Mouse (Mus musculus) megakaryocyte-erythroid progenitor cell, adult 5-6 weeks (primary cell): Measurements from ENCODE around the gene Sftpa1. TPM values are rescaled to one million over a fixed set of nuclear protein-coding genes. Genes with fewer than 3 reads are reported as not detected.

Source experiments
- ATAC-seq: replicated peaks from 2 replicates; pipeline ENCODE4 v1.8.0; 2016; ENCODE audit warnings: mild to moderate bottlenecking, inconsistent platforms; ENCODE audit not compliant: severe bottlenecking, poor library complexity, low FRiP score, low TSS enrichment
- total RNA-seq, 2 experiments: library from RNA; stranded (forward) in 1 of 2; stranded (reverse) in 1 of 2; fragments of 200-1000, 215-1000 nt in 1 of 2; fragments of >200 nt in 1 of 2; fragmentation: Nextera tagmentation in 1 of 2; gene quantifications; 2 replicates each; pipeline ENCODE4 v1.2.3; 2014 to 2017

The Sftpa1 gene
- total RNA-seq, 2 experiments from 2014 or later, result not detected

DNA sequence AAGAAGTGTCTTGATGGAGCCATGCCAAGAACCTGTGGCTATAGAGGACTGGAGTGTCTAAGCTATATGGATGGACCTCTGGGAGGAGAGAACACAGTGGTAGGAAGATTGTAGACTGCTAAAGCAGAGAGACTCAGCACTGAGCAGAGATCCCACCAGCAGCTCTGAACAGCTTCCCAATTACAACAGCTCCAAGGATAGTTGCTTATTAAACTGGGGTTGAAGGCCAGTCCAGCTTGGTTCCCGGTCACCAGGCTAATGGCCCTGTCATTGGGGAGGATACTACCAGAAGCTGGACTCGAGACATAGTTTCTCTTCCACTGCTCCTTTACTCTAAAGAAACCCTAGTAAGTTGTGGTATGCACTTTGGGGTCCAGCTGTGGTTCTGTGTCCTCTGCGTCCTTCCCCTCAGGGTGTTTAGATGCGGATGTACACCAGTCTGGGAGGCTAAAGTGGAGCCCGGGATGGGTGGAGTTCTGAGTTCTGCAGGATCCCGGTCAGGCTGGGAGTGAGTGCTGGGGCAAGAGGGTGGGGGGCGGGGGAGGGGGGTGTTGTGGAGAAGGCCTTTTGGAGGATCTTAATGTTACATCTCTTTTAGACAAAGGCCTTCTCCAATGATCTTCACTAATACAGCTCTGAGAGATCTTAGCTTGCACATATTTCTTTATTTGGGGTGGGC is 19.8 kb downstream of the Sftpa1 start, which contains the start of gene Mbl1:
Gene Mbl1, plus strand, starts transcription at position 239 of the 679 bp plus-strand sequence.
- ATAC-seq, result no peak

GRCm38 (mm10) chr14:41160076-41160475 is 28.5 kb downstream of the Sftpa1 start:
- no peak for ATAC-seq

- no peak for ATAC-seq
These were observed 29.2 kb downstream of the Sftpa1 start for GRCm38 (mm10) chr14:41160743-41161142.

- ATAC-seq, result peak; percentile 61; the same call in 1 of the 2 replicates
These were observed 31.1 kb downstream of the Sftpa1 start for GRCm38 (mm10) chr14:41162663-41163062.

DNA sequence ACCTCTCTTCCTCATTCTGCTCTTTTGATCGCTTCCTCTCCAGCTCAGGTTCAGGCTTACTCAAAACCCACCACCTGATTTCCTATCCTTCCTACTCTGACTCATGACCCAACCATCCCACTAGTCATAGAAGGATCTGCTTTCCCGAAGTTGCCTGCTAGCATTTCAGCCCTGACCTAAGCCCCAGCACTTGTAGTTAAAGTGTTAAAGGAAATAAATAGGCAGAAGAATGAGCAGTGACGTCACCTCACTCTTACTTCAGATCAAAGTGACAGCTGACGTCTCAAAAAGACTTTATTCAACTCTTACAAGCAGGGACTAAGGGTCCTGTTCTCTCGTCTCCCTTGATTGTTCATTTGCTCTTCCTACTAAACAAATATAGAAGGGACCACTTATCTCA is 35.7 kb downstream of the Sftpa1 start:
- ATAC-seq, result no peak

GRCm38 (mm10) chr14:41168567-41168966 is 37.0 kb downstream of the Sftpa1 start:
- no peak for ATAC-seq

DNA sequence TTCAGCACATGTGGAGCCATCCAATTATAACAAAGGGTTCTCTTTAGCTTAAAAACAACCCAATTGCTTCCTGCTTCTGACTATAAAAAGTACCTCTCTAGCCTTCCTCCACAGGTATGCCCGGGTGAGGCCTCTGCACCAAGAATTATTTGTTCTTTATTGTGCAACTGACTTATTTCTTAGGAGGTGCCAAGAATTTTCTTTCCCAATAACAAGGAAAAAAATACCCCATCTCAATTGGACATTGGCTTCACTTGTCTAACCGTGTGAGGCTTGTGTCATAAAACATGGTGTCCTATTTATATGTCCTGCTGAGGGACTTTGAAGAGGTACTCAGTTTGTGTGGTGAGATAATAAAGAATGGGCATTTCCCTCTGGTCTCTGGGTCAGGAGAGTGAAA is 38.9 kb downstream of the Sftpa1 start:
- no peak for ATAC-seq

DNA sequence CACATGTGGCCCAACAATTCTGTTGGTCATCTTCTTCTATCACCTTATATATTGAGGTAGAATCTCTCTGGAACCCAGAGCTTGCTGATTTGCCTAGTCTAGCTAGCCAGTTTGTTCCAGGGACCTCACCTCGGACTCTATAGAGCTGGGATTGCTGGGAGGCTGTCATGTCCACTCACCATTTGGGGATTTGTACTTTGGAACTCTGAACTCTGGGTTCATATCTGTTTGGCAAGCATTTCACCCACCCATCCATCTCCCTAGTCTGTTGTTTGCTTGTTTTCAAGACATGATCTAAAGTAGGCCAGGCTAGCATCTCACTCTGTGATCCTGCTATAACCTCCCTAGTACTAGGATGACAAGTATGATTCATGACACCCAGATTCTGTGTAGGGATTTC is 43.2 kb downstream of the Sftpa1 start:
- ATAC-seq, result no peak

DNA sequence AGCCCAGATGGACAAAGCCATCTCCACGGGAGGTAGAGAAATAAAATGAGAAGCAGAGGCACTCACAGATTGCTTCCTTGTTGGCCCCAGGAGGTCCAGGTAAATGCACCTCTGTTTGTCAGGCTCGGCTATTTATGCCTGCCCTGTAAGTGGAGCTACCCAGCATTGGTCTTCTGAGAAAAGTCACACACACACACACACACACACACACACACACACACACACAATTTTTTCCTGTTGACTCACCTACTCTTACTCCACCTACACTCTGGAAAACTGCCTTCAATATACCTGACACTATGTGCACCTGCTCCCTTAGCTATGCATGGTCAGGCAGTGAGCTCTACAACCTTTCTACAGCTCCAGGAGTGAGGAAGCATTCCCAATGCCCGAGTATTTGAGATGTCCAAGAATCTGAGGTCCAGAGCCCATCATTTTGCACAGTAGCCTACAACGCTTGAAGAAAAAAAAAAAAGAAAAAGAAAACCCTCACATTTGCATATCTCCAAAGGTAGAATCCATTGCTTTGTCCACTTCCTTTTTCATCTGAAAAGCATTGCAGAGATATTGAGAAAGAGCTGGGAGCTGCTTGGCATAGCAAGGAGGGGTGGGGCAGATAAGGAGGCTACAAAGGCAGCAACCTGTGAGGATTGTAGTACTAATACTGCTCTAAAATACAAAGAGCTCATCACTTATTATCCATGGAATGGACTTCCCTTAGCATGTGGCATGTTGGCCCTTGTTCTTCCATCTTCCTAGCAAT is 53.7 kb downstream of the Sftpa1 start, which contains the start of gene Sftpd:
Gene Sftpd, minus strand, starts transcription at position 91 of the 763 bp plus-strand sequence.
- ATAC-seq, result no peak

Other genes starting within 250 kb of the Sftpa1 start
- not detected in 2 replicates for gene Sh2d4b, start 238.5 kb upstream of the Sftpa1 start, total RNA-seq (2014; fragmentation: Nextera tagmentation)
- gene Sh2d4b, start 238.5 kb upstream of the Sftpa1 start, total RNA-seq (2017), result 0.70 TPM in 1 of 2 replicates, not detected in the other
- gene Tspan14, start 165.0 kb upstream of the Sftpa1 start, total RNA-seq (2014; fragmentation: Nextera tagmentation), result 8.6 and 13.3 TPM in 2 replicates
- gene Tspan14, start 165.0 kb upstream of the Sftpa1 start, total RNA-seq (2017), result 9.3 and 12.9 TPM in 2 replicates
- 29.9 and 70.4 TPM in 2 replicates for gene Fam213a, start 118.0 kb upstream of the Sftpa1 start, total RNA-seq (2014; fragmentation: Nextera tagmentation)
- gene Fam213a, start 118.0 kb upstream of the Sftpa1 start, total RNA-seq (2017), result 73.6 and 75.3 TPM in 2 replicates
- gene Dydc2, start 62.6 kb upstream of the Sftpa1 start, total RNA-seq (2014; fragmentation: Nextera tagmentation), result not detected in 2 replicates
- gene Dydc2, start 62.6 kb upstream of the Sftpa1 start, total RNA-seq (2017), result not detected in 2 replicates
- gene Dydc1, start 58.9 kb upstream of the Sftpa1 start, total RNA-seq (2014; fragmentation: Nextera tagmentation), result not detected in 2 replicates
- not detected in 2 replicates for gene Dydc1, start 58.9 kb upstream of the Sftpa1 start, total RNA-seq (2017)
- not detected in 2 replicates for gene Mat1a, start 26.7 kb upstream of the Sftpa1 start, total RNA-seq (2014; fragmentation: Nextera tagmentation)
- gene Mat1a, start 26.7 kb upstream of the Sftpa1 start, total RNA-seq (2017), result not detected in 2 replicates
- gene Mbl1, start 19.7 kb downstream of the Sftpa1 start, total RNA-seq (2014; fragmentation: Nextera tagmentation), result not detected in 2 replicates
- gene Mbl1, start 19.7 kb downstream of the Sftpa1 start, total RNA-seq (2017), result not detected in 2 replicates
- gene Sftpd, start 53.4 kb downstream of the Sftpa1 start, total RNA-seq (2014; fragmentation: Nextera tagmentation), result not detected in 2 replicates
- not detected in 2 replicates for gene Sftpd, start 53.4 kb downstream of the Sftpa1 start, total RNA-seq (2017)
- gene Gm2832, start 147.0 kb downstream of the Sftpa1 start, total RNA-seq (2014; fragmentation: Nextera tagmentation), result not detected in 2 replicates
- not detected in 2 replicates for gene Gm2832, start 147.0 kb downstream of the Sftpa1 start, total RNA-seq (2017)
- not detected in 2 replicates for gene Gm5798, start 216.8 kb downstream of the Sftpa1 start, total RNA-seq (2014; fragmentation: Nextera tagmentation)
- gene Gm5798, start 216.8 kb downstream of the Sftpa1 start, total RNA-seq (2017), result not detected in 2 replicates